Mouse (Mus musculus) adrenal gland (tissue): ENCODE data around the gene Arpc5.
"Not testable (repeated sequence)": the region's sequence is repeated elsewhere in the genome, so short reads cannot be mapped to it uniquely, and the experiment has no call there.

Experiments
- intact Hi-C: fragments of 180-260 bp; cut with DNase I; formaldehyde crosslinking; loops from one replicate; pipeline ENCODE4 v1.15.1; 2025
- long read RNA-seq, 2 experiments: library from polyadenylated mRNA; unstranded; transcript quantifications; one replicate each; pipeline ENCODE4 v2.0.0; 2020; ENCODE audit warnings: borderline replicate concordance in 1 of 2; ENCODE audit not compliant: insufficient replicate concordance in 1 of 2

Arpc5 gene
- long read RNA-seq, experiment 1, transcript Arpc5-201 (4 exons, 1,914 nt), result major isoform, 240 of 284 reads
- long read RNA-seq, experiment 1, partial matches to known transcripts, result 38 of 284 reads
- long read RNA-seq, experiment 1, other reads (novel, unspliced or antisense), result 1 of 284 reads
- long read RNA-seq, experiment 2, transcript Arpc5-201 (4 exons, 1,914 nt), result major isoform, 252 of 291 reads
- long read RNA-seq, experiment 2, partial matches to known transcripts, result 0 of 291 reads
- long read RNA-seq, experiment 2, other reads (novel, unspliced or antisense), result 34 of 291 reads

DNA sequence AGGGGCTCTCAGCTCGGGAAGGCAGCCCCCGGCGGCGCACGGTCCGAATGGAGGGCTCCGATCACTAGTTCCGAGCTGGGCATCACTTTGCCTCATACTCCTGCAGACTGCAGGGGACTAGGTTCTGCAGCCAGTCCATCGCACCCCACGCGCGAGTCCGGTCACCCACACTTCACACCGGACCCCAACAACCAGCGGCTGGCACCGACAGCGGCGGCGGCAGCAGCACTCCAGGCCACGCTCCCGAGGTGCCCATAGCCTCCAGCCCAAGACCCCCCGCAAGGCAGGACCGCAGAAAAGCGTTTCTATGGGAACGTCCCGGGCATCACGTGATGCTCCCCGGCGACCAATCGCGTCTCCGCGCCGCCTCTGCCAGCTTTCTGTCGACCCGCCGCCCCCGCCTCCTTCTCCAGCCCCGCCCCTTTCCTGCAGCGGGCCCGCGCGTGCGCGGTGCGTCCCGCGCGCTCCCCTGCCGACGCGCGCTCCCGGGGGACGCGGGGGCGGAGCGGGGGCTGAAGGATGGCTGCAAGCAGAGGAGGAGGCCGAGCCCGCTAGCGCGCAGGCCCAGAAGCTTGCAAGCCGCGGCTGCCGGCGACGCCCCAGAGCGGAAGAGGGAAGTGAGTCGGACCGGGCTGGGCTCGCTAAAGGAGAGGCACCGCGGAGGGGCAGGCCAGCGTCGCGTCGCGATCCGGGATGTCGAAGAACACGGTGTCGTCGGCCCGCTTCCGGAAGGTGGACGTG, at the start of gene Arpc5, which contains the start of gene Rgl1:
TSS of gene Arpc5 (plus strand) at position 511 of the 741 bp plus-strand sequence.
TSS of gene Rgl1 (minus strand) at position 320 of the 741 bp plus-strand sequence.
- intact Hi-C loops, result no loop called here

DNA sequence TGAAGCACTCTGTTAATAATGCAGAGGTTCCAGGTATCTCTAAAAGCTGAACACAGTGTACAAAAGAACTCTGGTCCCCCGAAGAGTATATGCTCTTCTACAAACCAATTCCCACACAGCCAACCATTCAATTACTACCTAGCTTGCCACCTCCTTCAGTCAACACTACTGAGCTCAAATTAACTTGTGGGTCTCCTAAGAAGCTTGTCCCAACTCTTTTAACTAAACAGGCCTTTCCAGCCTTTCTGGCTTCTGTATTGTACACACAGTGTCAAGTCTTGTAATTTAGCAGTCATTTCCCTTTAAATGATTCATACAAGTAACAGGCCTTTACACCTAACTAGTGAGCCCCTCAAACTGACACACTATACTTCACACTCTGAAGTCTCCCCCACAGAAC, 49.0 kb upstream of the Arpc5 start:
- intact Hi-C loops, result no loop called here

DNA sequence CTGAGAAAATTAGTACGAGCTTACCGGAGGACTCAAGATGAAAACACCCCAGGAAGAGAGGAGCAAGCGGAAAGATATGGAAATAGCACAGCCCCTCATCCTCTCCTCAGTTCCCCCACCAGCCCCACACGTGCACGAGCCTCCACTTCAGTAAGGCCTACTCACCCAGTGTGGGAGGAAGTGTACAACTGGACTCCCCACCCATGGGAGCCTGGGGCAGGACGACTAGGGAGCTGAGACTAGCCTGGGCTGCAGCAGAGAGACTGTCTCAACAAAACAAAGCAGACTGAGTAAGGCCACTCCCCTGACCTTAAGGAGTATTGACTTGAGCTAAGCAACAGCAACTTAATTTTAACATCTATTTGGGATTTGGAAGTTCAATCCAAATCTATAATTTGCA, 48.1 kb upstream of the Arpc5 start:
- intact Hi-C loops, result no loop called here

DNA sequence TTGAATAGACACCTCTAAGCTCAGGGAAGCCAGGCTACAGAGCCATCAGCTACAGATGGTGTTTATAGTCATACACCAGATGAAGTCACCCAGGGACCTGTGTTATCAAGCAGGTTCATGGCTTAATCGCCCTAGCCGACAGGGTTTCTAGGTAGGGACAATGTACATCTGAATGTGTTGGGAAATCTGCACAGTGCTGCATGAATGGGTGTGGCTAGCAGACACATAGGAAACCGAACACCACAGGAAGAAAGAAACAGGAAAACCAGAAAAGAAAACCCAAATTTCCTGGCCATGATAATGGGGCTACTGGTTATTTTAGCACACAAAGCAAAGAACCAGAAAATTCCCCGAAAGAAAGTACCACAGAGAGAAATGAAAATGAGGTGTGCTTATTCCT, 45.4 kb upstream of the Arpc5 start:
- intact Hi-C loops, result no loop called here

DNA sequence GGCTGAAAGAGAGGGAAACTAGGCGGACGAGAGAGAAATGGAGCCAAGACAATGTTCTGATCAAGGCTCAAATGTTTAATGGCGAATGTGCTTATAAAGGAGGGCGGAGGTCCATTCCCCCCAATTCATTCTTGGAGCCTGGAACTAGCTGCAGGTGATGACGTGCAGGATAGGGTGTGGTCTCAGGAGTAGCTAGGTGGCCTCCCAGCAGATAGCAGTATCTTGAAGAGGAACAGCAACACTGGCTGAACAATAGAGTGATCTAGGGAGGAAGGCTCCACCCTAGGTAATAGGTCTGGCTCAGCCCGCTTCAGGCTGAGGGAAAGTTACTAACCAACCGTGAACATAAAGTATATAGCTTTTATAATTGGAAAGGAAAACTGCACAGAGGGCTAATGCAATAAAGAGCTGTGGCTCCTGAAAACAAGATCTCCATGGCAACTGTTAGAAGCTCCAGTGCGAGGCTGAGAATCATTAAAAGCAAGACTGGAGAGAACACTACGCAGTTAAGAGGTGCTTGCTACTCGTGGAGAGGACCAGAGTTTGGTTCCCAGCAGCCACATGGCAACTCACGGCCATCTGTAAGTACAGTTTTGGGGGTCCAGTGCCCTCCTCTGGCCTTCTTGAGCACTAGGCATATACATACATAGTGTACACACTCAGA, 44.7 kb upstream of the Arpc5 start:
- intact Hi-C loops, result no loop called here

DNA sequence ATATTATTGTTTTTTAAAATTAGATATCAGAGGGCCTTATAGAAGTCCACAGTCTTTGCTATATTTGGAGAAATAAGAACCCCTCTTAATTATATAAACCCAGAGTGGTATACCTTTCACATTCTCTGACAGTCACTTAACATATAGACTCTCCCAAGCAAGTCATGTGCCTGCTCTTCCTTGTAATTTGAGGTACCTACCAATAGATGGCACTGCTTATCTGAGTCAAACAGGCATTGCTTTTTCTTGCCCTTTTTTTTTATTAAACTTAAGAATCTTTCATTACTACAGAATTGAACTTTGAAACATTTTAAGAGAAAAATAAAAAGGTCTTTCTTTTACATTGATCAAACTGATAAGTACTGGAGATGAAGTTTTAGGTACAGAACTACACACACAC, 42.1 kb upstream of the Arpc5 start:
- intact Hi-C loops, result no loop called here

DNA sequence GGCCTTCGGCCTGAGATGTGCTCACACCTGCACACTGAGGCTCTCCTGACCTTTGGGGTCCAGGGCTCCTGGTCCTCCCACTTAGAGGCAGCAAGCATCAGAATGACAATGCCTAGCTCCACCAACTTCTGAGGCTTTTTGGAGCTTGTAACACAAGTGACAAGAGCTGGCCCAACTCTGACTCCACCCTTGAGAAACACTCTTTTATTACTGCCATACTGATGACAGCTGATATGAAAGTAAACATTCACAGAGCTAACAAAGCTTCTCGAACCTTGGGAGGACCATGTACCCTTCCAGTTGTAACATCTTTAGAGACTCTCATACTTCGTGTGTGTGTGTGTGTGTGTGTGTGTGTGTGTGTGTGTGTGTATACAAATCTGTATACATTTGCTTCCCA, 40.2 kb upstream of the Arpc5 start:
- intact Hi-C loops, result no loop called here

DNA sequence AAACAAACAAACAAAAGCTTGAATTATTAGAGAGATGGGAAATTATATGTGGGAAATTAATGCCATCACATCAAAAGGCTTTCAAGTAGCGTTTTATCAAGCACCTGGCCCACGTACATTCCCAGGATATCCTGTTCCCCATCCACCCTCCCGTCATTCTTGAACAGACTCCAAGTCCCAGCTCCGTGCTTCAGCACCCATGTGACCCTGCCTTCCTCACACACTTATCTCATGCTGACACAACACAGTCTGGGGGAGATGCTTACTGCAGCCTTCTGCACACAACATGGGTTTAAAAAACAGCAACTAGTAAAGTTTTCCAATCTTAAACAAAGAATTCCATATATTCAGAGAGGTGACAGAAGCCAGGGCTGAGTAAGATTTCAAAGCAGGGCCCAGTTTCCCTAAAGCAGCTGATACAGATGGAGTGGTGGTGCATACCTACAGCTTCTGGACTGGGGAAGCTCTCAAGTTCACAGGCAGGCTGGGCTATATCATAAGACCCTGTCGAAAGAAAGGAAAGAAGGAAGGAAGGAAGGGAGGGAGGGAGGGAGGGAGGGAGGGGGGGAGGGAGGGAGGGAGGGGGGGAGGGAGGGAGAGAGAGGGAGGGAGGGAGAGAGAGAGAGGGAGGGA, 38.6 kb upstream of the Arpc5 start:
- intact Hi-C loops, result no loop called here

DNA sequence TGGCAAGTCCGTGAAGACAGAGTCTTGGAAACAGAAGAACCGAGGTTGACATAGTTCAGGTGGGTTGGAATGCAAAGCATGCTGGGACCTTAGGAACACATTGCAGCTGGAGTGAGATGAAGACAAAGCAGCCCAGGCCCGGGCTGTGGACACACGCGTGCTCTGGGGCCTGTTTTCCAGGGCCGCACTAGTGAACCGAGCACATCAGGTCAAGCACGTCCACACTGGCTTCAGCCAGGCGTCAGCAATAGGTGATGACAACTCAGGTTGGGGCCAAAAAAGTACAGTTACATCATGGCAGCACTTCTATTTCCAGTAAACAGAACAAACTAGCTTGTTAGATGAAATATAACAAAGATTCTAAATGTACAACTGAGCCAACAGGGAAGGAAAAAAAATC, 27.5 kb upstream of the Arpc5 start:
- intact Hi-C loops, result no loop called here

DNA sequence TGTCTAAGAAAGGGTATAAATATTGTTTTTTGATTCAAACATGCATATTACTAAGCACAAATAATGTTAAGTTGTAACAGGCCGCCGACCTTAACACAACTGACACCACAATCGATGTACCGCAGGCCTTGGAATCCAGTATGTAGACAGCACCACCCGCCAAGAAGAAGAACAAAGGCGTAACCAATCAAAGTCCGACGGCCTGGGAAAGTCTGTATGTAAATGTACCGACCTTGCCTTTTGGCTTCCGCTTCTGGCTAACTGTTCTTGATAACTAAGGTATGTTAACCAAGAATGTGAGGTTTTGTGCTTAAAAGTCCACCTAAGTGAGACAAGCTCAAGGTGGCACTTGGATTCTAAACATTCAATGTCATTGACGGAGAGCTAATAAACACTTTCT, 27.0 kb upstream of the Arpc5 start:
- intact Hi-C loops, result no loop called here

DNA sequence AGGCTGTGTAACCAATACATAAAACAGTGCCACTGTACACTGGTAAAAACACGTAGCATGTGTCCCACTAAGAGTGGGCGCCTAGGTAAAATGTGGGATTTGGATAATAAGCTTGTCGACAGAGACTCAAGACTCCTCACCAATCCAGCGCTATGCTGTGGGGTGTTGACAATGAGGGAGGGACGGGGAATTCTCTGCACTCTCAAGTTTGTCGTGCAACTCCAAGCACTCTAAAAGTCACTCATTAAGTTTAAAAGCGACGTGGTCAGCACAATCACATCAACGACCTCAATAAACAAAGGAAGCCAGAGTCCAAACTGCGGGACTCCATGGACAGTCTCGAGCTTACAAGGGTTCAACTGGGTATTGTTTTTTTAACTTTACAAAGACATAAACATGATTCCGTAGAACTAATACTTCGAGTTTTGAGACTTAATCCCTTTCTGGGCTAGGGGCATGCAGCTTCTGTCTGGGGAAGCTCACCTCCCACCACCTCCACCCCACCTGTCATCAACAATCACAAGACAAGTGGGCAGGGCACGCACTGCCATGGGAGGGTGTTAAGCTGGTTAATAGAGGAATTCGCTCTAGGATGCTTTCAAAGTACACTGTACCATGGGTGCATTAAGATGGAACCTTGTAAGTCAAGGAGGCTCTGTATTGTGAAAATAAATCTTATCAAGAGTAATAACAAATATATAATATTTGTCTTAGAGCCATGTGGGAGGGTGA, 23.1 kb upstream of the Arpc5 start:
- intact Hi-C loops, result loop anchor here (10.0 kb wide), 1 partner anchor 118 kb away; no protein-coding TSS in a partner anchor

DNA sequence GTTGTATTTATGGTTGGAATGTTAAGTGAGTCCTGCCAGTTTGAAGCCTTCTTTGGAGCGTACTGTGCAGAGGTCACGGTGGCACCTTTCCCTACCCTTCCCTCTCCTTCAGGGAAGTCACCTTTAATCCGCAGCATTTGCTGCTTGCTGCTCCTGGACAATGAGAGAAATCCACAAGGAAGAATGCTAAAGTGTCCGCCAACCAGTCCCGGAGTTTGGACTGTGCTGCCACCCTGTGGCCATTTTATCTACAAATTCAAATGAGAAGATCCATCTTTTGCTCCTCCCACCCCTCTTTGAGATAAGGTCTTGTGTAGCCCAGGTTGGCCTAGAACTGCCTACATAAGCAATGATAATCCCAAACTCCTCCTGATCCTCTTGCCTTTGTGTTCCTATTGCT, 19.9 kb upstream of the Arpc5 start:
- intact Hi-C loops, result loop anchor here (1.0 to 10.0 kb wide), 2 partner anchors 122 to 221 kb away; no protein-coding TSS in a partner anchor

DNA sequence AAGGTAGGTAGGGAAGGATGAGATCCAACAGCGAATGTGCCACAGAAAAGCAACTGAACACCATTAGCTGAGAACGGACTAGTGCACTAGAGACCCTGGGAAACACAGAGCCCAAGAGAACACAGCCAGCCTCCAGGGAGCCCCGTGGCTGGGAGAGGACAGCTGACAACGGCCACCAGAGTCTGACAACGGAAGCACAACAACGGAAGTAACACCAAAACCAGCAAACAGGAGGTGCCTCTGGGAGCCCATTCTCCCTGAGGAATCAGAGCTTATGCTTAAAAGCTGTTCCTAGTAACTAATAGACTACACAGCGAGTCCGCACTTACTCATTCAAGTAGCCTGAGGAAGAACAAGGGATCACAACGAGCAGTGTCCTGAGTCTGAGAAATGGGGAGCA, 17.1 kb upstream of the Arpc5 start:
- intact Hi-C loops, result loop anchor here (10.0 kb wide), 1 partner anchor 124 kb away; no protein-coding TSS in a partner anchor

DNA sequence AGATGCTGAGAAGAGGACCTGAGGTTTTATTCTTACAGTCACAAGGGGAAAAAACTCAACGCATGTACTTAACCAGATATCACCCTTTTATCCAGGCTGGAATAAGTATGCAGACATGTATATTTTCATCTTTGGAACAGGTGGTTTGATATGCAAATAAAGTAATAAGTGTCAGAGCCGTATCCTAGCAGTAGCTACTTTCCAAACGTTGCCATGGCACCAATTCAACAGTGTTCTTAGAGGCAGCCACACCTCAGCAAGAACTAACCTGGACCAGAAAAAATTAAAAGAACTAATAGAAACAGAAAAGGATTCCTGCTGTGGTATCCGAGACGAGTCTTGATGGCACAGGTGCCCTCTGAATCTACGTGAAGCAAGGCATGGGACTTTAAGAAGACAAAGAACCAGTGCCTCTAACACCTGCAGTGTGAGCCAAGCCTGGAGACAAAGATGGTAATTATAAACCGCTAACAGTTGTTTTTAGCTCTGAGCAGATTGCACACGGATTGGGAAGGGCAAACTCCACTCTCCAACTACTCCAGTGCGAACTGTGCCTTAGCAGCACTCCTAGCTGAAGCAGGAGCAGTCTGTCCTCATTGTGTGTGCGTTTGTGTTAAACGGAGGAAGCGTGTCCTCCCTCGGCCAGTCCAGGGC, 15.9 kb upstream of the Arpc5 start, which contains the start of gene Apobec4:
TSS of gene Apobec4 (plus strand) at position 240 of the 654 bp plus-strand sequence.
- intact Hi-C loops, result no loop called here

DNA sequence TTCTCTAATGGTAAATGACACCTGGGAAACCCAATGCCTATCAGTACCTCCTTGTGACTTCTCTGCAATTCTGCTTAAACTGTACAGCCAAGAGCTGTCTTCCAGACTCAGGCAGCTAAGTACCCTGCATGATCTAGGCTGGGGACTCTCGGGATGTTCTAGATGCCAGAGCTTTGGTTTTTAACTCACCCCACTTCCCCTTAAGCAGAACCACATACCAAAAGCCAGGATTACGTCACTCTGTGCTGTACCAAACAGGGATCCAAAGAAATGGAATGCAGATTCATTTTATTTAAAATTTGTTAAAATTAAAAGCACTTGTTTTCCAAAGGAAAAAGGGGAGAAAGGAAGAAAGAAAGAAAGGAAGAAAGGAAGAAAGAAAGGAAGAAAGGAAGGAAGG, 4.6 kb upstream of the Arpc5 start:
- intact Hi-C loops, result no loop called here

DNA sequence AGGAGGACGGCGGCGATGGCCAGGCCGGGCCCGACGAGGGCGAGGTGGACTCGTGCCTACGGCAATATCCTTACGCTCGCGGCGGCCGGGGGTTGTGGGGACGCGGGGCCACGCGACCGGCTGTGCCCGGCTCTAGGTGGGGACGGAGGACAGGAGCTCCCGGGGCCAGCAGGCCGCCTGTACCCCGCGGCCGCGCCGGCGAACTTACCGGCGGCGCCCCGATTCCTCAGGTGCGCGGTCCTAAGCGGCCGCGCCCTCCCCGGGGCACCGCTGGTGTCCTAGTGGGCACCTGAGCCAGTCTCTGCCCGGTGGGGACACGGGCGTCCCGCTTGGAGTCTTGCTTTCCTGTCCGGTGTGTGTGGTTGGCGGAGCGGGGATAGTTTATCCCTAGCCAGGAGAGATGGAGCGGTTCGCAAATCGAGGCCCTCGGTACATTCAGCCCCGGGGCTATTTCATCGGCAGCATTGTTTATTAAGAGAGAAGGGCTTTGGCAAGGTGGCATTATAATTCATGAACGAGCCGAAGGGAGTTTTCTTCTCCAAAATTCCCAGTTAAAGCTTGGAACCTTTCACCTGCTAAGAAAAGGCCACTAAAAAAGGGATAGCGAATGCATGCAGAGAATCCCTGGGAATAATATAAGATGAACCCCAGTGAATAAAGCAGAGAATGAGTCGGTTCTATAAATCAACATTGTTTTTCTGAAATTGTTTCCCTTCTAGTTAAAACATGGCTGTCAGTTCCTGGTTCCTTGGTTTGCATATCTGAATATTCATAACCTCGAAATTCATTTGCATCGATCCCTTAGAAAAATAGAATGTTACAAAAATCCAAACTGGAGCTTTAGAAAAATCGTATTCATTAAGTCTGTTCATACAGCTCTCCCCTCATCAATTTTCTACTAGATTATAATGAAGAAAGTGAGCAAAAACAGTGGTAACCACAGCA, 734 bp downstream of the Arpc5 start:
- intact Hi-C loops, result no loop called here

DNA sequence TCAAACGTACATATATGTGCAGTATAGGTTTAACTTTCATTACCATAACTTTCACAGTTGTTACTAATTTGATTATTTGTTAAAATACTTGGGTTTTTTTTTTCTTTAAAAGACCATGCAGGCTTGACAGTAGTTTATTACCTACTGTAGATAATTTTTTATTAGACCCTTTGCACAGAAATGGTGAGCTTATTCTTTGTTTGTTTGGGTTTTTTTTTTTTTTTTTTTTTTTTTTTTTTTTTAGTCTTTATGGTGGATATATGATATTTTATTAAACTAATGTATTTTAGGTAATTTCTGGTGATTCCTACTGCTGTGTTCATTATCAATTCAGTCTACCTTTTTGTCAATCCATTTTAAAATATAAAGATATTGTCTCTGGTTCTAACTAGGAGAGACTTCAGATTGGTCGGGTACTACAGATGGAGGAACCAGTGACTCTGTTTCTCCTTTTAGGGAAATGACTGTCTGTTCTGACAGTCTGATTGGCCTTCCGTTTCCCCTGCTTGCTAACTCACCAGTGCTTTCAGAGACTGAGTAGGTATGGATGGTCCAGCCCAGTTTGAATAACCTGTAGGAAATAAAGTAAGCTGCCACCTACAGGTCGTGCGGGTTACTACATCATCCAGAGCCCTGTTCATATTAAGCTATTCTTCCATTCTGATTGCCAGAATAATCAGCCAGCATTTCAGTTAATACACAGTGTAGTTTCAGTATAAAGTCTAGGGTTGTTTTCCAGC, 1.6 kb downstream of the Arpc5 start:
- intact Hi-C loops, result no loop called here

DNA sequence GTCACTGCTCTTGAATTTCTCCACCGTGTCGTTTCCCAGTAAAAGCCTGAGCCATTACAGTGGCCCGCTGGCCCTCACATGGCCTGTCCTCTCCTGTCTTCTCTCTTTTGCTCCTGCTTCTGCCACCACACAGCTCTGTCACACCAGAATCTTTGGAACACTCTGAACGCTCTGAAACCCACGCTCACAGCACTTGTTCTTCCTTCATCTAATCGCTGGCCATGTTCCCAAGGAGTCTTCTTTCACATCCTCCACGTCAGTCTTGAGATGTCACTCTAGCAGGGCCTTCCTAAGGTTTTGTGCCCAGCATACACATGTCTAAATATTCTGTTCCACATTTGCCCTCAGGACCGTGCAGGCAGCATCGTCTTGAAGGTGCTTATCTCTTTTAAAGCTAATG, 4.7 kb downstream of the Arpc5 start:
- intact Hi-C loops, result no loop called here

DNA sequence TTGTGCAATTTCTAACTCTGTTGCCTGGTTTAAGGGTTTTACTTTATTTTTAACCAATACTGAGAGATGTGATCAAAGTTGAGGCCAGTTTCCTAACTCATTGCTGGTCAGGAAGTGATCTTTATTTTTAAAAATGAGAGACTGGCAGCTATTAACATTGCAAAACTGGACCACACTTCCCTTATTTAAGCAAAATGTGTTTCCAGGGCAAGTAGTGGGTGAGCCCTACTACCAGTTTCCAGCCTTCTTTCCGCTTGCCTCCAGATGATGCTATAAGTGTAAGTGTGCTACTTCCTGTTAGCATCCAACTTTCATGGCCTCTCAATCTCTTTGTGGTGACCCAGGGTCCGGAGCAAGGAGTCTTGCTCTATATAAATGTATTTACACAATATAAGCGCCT, 8.3 kb downstream of the Arpc5 start:
- intact Hi-C loops, result not testable (repeated sequence)
